Mouse (Mus musculus): ENCODE results near the gene Lcn10.

DNA sequence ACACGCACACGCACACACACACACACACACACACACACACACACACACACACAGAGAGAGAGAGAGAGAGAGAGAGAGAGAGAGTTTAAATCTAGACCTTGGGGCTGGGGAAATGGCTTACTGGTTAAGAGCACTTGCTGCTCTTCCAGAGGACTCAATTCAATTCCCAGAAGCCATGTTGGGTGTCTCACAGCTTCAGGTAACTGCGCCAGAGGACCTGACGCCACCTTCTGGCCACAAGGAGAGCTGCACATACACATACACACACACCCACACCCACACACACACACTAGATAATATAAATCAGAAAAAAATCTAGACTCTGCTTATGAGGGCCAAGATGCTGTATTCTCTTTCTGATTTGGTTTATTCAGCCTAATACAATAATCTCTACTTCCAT, 4.4 kb downstream of the Lcn10 start:
- TF ChIP-seq POLR2A (IDR thresholded peaks at IDR 0.05; ENCODE audit: low read depth, low read length) (no peak), CTCF (conservative IDR thresholded peaks at IDR 0.05; ENCODE audit: insufficient read depth, insufficient read length, low read depth, low read length) (no peak)

Data from kidney, adult 2 months (tissue).